Mouse (Mus musculus) fat pad, adult 2 months (tissue): ENCODE data around the gene Bex4.

Source experiments
- DNase-seq: peaks from one replicate; pipeline ENCODE4 v3.0.0-alpha.2; 2011; ENCODE audit warnings: low read depth, low spot score; ENCODE audit errors: extremely low read depth

The Bex4 gene

GRCm38 (mm10) chrX:136180897-136181553 lies 42.2 kb downstream of the Bex4 start:
- no peak for DNase-seq

GRCm38 (mm10) chrX:136183107-136183506 lies 44.3 kb downstream of the Bex4 start:
- DNase-seq: no peak
